Mouse (Mus musculus): Measurements from ENCODE around the gene Kcna7. TPM values are rescaled to one million over a fixed set of nuclear protein-coding genes. Genes with fewer than 3 reads are reported as not detected.

Kcna7 gene
- polyA plus RNA-seq, 1 experiment from 2014 or later = not detected

- Histone ChIP-seq H3K27me3 (ENCODE audit: insufficient read depth, poor library complexity, severe bottlenecking) (no peaks in the 10 kb centered on the region), H3K4me1 (replicated peaks) (0 out of 2 replicates have a peak, but pooled peaks cover 3% of the 10 kb centered on the region), H3K36me3 (peaks cover 81% of the 10 kb centered on the region), H3K4me3 (no peak overlapping the region), H3K9me3 (no peaks in the 10 kb centered on the region), H3K27ac (no peak overlapping the region)
- no peak for DNase-seq (ENCODE audit: low spot score)
- WGBS = 90% methylated on average over 22 of the region's 22 CpGs
Measured at GRCm38 (mm10) chr7:45443526-45444420, 38.3 kb downstream of the Kcna7 start.

- H3K4me3 ChIP-seq = no peak overlapping the region
- no peaks in the 10 kb centered on the region for H3K9me3 ChIP-seq
- no peak overlapping the region for H3K27ac ChIP-seq
- H3K27me3 ChIP-seq (ENCODE audit: insufficient read depth, poor library complexity, severe bottlenecking) = no peaks in the 10 kb centered on the region
- H3K4me1 ChIP-seq (replicated peaks) = 0 out of 2 replicates have a peak, but pooled peaks cover 3% of the 10 kb centered on the region
- DNase-seq (ENCODE audit: low spot score) = no peak
- H3K36me3 ChIP-seq = peaks cover 71% of the 10 kb centered on the region
Measured at GRCm38 (mm10) chr7:45446589-45446988, 41.1 kb downstream of the Kcna7 start.

GRCm38 (mm10) chr7:45447325-45447990 lies 42.0 kb downstream of the Kcna7 start:
- Histone ChIP-seq H3K27ac (no peak overlapping the region), H3K4me1 (replicated peaks) (0 out of 2 replicates have a peak, but pooled peaks cover 3% of the 10 kb centered on the region), H3K27me3 (ENCODE audit: insufficient read depth, poor library complexity, severe bottlenecking) (no peaks in the 10 kb centered on the region), H3K36me3 (peaks cover 73% of the 10 kb centered on the region), H3K4me3 (no peak overlapping the region), H3K9me3 (no peaks in the 10 kb centered on the region)
- WGBS = 32% methylated on average over 11 of the region's 11 CpGs
- peak; percentile 32 for DNase-seq (ENCODE audit: low spot score)

GRCm38 (mm10) chr7:45449974-45450373 lies 44.5 kb downstream of the Kcna7 start:
- no peaks in the 10 kb centered on the region for H3K27me3 ChIP-seq (ENCODE audit: insufficient read depth, poor library complexity, severe bottlenecking)
- DNase-seq (ENCODE audit: low spot score) = no peak
- H3K4me3 ChIP-seq = no peak overlapping the region
- peaks cover 71% of the 10 kb centered on the region for H3K36me3 ChIP-seq
- no peak overlapping the region for H3K27ac ChIP-seq
- WGBS = 94% methylated on average over 1 of the region's 1 CpGs
- H3K4me1 ChIP-seq (replicated peaks) = 0 out of 2 replicates have a peak, but pooled peaks cover 3% of the 10 kb centered on the region
- H3K9me3 ChIP-seq = no peaks in the 10 kb centered on the region

DNA sequence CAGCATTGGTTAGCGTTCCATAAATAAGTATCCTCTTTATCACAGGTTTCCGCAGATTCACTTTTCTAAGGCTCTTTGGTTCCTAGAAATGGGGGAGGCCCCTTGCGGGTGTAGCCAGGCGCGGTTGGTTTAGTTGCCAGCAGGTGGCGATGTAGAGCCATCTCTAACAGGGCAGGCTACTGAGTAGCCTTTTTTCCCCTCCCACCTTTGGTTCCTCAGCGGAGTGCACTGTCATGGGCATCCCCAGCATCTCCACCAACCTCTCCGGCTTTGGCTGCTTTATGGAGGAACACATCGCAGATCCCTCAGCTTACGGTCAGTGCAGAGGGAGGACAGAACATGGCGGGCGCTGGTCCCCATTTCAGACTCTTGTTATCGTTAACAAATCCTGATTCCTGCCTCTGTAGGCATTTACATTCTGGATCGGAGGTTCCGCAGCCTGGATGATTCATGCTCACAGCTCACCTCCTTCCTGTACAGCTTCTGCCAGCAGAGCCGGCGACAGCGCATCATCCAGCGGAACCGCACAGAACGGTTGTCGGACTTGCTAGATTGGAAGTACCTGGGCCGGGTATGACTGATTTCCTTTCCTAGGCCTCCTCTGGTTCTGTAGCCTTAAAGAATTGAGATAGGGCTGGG lies 46.0 kb downstream of the Kcna7 start:
- Histone ChIP-seq H3K9me3 (no peaks in the 10 kb centered on the region), H3K27ac (no peak overlapping the region), H3K36me3 (peaks cover 73% of the 10 kb centered on the region), H3K27me3 (ENCODE audit: insufficient read depth, poor library complexity, severe bottlenecking) (no peaks in the 10 kb centered on the region), H3K4me1 (replicated peaks) (0 out of 2 replicates have a peak, but pooled peaks cover 3% of the 10 kb centered on the region), H3K4me3 (peak overlapping the region; percentile 4; the same call in 1 of the 2 replicates)
- DNase-seq (ENCODE audit: low spot score) = peak; percentile 81
- WGBS = 53% methylated on average over 23 of the region's 23 CpGs

GRCm38 (mm10) chr7:45454971-45455370 lies 49.5 kb downstream of the Kcna7 start:
- Histone ChIP-seq H3K27ac (no peak overlapping the region), H3K4me3 (no peak overlapping the region), H3K4me1 (replicated peaks) (peaks cover 24% of the 10 kb centered on the region), H3K27me3 (ENCODE audit: insufficient read depth, poor library complexity, severe bottlenecking) (no peaks in the 10 kb centered on the region), H3K36me3 (peaks cover 73% of the 10 kb centered on the region), H3K9me3 (no peaks in the 10 kb centered on the region)
- 89% methylated on average over 15 of the region's 15 CpGs for WGBS
- no peak for DNase-seq (ENCODE audit: low spot score)

DNA sequence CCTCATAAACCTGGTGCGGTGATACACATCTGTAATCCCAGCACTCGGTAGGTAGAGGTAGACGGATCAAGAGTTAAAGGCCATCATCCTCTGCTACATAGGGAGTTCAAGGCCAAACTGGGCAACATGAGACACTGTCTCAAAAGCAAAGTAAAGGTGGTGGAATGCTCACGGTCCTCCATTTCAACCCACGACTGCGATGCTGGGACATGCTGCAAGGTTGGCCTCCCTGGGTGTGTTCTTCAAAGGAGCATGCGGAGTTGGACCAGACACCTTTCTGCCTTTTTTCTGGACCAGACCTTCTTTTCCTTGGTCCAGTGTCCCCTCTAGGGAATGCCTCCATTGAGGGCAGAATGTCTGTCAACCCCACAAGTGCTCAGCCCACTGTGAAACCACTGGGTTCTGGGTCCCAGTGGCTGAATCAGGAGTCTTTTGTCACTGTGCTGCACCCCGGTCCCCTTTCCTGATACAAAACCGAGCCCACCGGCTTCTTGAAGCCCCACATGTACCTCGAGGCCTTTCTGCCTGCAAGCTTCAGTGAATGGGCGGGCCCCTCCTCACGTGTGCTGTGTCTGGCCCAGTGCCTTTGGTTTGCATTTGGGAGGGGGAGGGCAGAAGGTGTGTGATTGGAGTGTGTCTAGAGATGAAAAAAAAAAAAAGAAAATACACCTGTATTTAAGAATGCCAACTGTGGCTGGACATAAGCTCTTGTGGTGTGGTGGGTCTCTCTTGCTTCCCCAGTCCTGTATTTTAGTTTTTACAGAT lies 50.7 kb downstream of the Kcna7 start:
- Histone ChIP-seq H3K27ac (no peak overlapping the region), H3K27me3 (ENCODE audit: insufficient read depth, poor library complexity, severe bottlenecking) (no peaks in the 10 kb centered on the region), H3K4me1 (replicated peaks) (peaks cover 36% of the 10 kb centered on the region), H3K36me3 (peaks cover 74% of the 10 kb centered on the region), H3K4me3 (peak overlapping the region; percentile 91; the same call in 1 of the 2 replicates), H3K9me3 (no peaks in the 10 kb centered on the region)
- no peak for DNase-seq (ENCODE audit: low spot score)
- WGBS = 81% methylated on average over 13 of the region's 13 CpGs

- 58% methylated on average over 9 of the region's 9 CpGs for WGBS
- H3K4me1 ChIP-seq (replicated peaks) = peaks cover 42% of the 10 kb centered on the region
- peaks cover 78% of the 10 kb centered on the region for H3K36me3 ChIP-seq
- peak overlapping the region; percentile 91; the same call in 1 of the 2 replicates for H3K4me3 ChIP-seq
- H3K27ac ChIP-seq = no peak overlapping the region
- no peaks in the 10 kb centered on the region for H3K9me3 ChIP-seq
- no peaks in the 10 kb centered on the region for H3K27me3 ChIP-seq (ENCODE audit: insufficient read depth, poor library complexity, severe bottlenecking)
- DNase-seq (ENCODE audit: low spot score) = peak; percentile 36
Measured at GRCm38 (mm10) chr7:45456721-45457203, 51.3 kb downstream of the Kcna7 start.

- H3K27ac ChIP-seq = peak overlapping the region; percentile 96; the same call in 1 of the 2 replicates
- H3K4me3 ChIP-seq = peak overlapping the region; percentile 91
- H3K4me1 ChIP-seq (replicated peaks) = peaks cover 44% of the 10 kb centered on the region
- no peak for DNase-seq (ENCODE audit: low spot score)
- no peaks in the 10 kb centered on the region for H3K27me3 ChIP-seq (ENCODE audit: insufficient read depth, poor library complexity, severe bottlenecking)
- no peaks in the 10 kb centered on the region for H3K9me3 ChIP-seq
- peaks cover 77% of the 10 kb centered on the region for H3K36me3 ChIP-seq
- 76% methylated on average over 10 of the region's 10 CpGs for WGBS
Measured at GRCm38 (mm10) chr7:45457204-45458060, 52.0 kb downstream of the Kcna7 start.

GRCm38 (mm10) chr7:45458748-45459563 lies 53.5 kb downstream of the Kcna7 start:
- H3K4me1 ChIP-seq (replicated peaks) = peaks cover 44% of the 10 kb centered on the region
- peak overlapping the region; percentile 96 for H3K27ac ChIP-seq
- under 1% methylated on average over 43 of the region's 43 CpGs for WGBS
- peaks cover 78% of the 10 kb centered on the region for H3K36me3 ChIP-seq
- H3K4me3 ChIP-seq = peak overlapping the region; percentile 91
- DNase-seq (ENCODE audit: low spot score) = peak; percentile 88
- H3K9me3 ChIP-seq = no peaks in the 10 kb centered on the region
- H3K27me3 ChIP-seq (ENCODE audit: insufficient read depth, poor library complexity, severe bottlenecking) = no peaks in the 10 kb centered on the region
